Comparison of ENCODE assay signal across 12 mouse cellular contexts in genomic region chr2:165901127-165901384, GRCm38 (mm10). TPM values are rescaled to one million over a fixed set of nuclear protein-coding genes. Genes with fewer than 3 reads are reported as not detected.
DNase-seq lines count a peak whose midpoint lies in the region; ATAC-seq and TF ChIP-seq lines count a peak whose summit lies in the region.
"Had no signal": no experiment of that assay in that cellular context is flagged by ENCODE, and none has a peak within 500 bp of the region (broad histone marks: within the 10 kb centered on the region; RNA-seq: fewer than 3 reads in every experiment).

No protein-coding gene starts in this region.

- H3K36me3 ChIP-seq in kidney, adult 2 months (ENCODE audit: control insufficient read depth, insufficient read depth, low read length): no peaks in the 10 kb centered on the region
- H3K36me3 ChIP-seq in neural tube, embryonic 12.5 days: no peaks in the 10 kb centered on the region
- no peaks in the 10 kb centered on the region for H3K36me3 ChIP-seq in neural tube, embryonic 15.5 days
- no peaks in the 10 kb centered on the region for H3K36me3 ChIP-seq in limb, embryonic 12.5 days
- no peaks in the 10 kb centered on the region for H3K36me3 ChIP-seq in thymus, adult 2 months (ENCODE audit: control insufficient read depth, insufficient read depth, low read length)
- H3K36me3 ChIP-seq: forebrain, embryonic 15.5 days had no signal

- no peak for DNase-seq in kidney, adult 2 months
- no peak for DNase-seq in kidney, postnatal 14 days
- no peak for DNase-seq in embryo, embryonic 11 days
- DNase-seq in thymus, adult 2 months: no peak
- DNase-seq: adrenal gland, postnatal 36 days; cerebellum, postnatal 25 days; right cerebral cortex, postnatal 14 days had no signal

- peak overlapping the region; percentile 41 for H3K27ac ChIP-seq in kidney, adult 2 months (ENCODE audit: insufficient read depth, low read depth, low read length)
- 0 out of 2 replicates have a peak overlapping the region, but pooled peaks have one; percentile 42 for H3K27ac ChIP-seq in neural tube, embryonic 12.5 days
- no peak overlapping the region for H3K27ac ChIP-seq in neural tube, embryonic 15.5 days (replicated peaks)
- peak overlapping the region; percentile 94 for H3K27ac ChIP-seq in limb, embryonic 12.5 days
- H3K27ac ChIP-seq in thymus, adult 2 months (ENCODE audit: control insufficient read depth, insufficient read depth, low read length): no peak overlapping the region

- no peak for TF ChIP-seq POLR2A in kidney, adult 2 months (IDR thresholded peaks at IDR 0.05; ENCODE audit: low read depth, low read length)
- no peak for TF ChIP-seq POLR2A in thymus, adult 2 months (IDR thresholded peaks at IDR 0.05; ENCODE audit: control insufficient read depth, extremely low read depth, insufficient read depth, low read length, poor library complexity)

- TF ChIP-seq CTCF in kidney, adult 2 months (conservative IDR thresholded peaks at IDR 0.05; ENCODE audit: insufficient read depth, insufficient read length, low read depth, low read length): no peak
- no peak for TF ChIP-seq CTCF in thymus, adult 2 months (IDR thresholded peaks at IDR 0.05; ENCODE audit: borderline replicate concordance, control insufficient read depth, extremely low read depth, insufficient read depth, low read length, poor library complexity)

- H3K9me3 ChIP-seq in neural tube, embryonic 12.5 days: no peaks in the 10 kb centered on the region
- no peaks in the 10 kb centered on the region for H3K9me3 ChIP-seq in neural tube, embryonic 15.5 days (replicated peaks)
- H3K9me3 ChIP-seq in limb, embryonic 12.5 days: no peaks in the 10 kb centered on the region
- H3K9me3 ChIP-seq: forebrain, embryonic 15.5 days had no signal

- no peak overlapping the region for H3K9ac ChIP-seq in neural tube, embryonic 12.5 days
- no peak overlapping the region for H3K9ac ChIP-seq in neural tube, embryonic 15.5 days (replicated peaks)
- no peak overlapping the region for H3K9ac ChIP-seq in limb, embryonic 12.5 days (replicated peaks)
- H3K9ac ChIP-seq: forebrain, embryonic 15.5 days had no signal

- 39% methylated on average over 3 of the region's 3 CpGs for WGBS in kidney, adult 2 months
- 24% methylated on average over 3 of the region's 3 CpGs for WGBS in neural tube, embryonic 12.5 days
- WGBS in neural tube, embryonic 15.5 days: 40% methylated on average over 3 of the region's 3 CpGs
- 8% methylated on average over 3 of the region's 3 CpGs for WGBS in limb, embryonic 12.5 days
- 88% methylated on average over 3 of the region's 3 CpGs for WGBS in thymus, adult 2 months

- ATAC-seq in neural tube, embryonic 12.5 days (ENCODE audit: low FRiP score, low read depth): no peak
- ATAC-seq in neural tube, embryonic 15.5 days (ENCODE audit: low FRiP score): no peak
- ATAC-seq in limb, embryonic 12.5 days (ENCODE audit: insufficient number of reproducible peaks, insufficient read depth, low FRiP score, low TSS enrichment, low read depth): no peak

- no peaks in the 10 kb centered on the region for H3K27me3 ChIP-seq in kidney, adult 2 months (replicated peaks; ENCODE audit: control insufficient read depth, insufficient read depth, low read length)
- no peaks in the 10 kb centered on the region for H3K27me3 ChIP-seq in neural tube, embryonic 12.5 days (replicated peaks)
- H3K27me3 ChIP-seq in neural tube, embryonic 15.5 days (replicated peaks): no peaks in the 10 kb centered on the region
- no peaks in the 10 kb centered on the region for H3K27me3 ChIP-seq in limb, embryonic 12.5 days
- H3K27me3 ChIP-seq in thymus, adult 2 months (ENCODE audit: control insufficient read depth, insufficient read depth, low read length): no peaks in the 10 kb centered on the region
- H3K27me3 ChIP-seq: forebrain, embryonic 15.5 days had no signal

- no peak overlapping the region for H3K4me3 ChIP-seq in kidney, adult 2 months (ENCODE audit: insufficient read depth, low read depth, low read length)
- no peak overlapping the region for H3K4me3 ChIP-seq in neural tube, embryonic 12.5 days
- no peak overlapping the region for H3K4me3 ChIP-seq in neural tube, embryonic 15.5 days (replicated peaks)
- no peak overlapping the region for H3K4me3 ChIP-seq in limb, embryonic 12.5 days (replicated peaks)
- H3K4me3 ChIP-seq in thymus, adult 2 months (ENCODE audit: control insufficient read depth, insufficient read depth, low read length): no peak overlapping the region
- H3K4me3 ChIP-seq: forebrain, embryonic 15.5 days; myocyte had no signal

- peaks cover 6% of the 10 kb centered on the region; the same call in 1 of the 2 replicates for H3K4me1 ChIP-seq in kidney, adult 2 months (ENCODE audit: control insufficient read depth, insufficient read depth, low read length)
- H3K4me1 ChIP-seq in neural tube, embryonic 12.5 days: peaks cover 30% of the 10 kb centered on the region
- peaks cover 15% of the 10 kb centered on the region for H3K4me1 ChIP-seq in neural tube, embryonic 15.5 days
- peaks cover 32% of the 10 kb centered on the region for H3K4me1 ChIP-seq in limb, embryonic 12.5 days (replicated peaks)
- H3K4me1 ChIP-seq in thymus, adult 2 months (replicated peaks; ENCODE audit: control insufficient read depth, insufficient read depth, low read length): no peaks in the 10 kb centered on the region

- H3K4me2 ChIP-seq in neural tube, embryonic 12.5 days (replicated peaks): 0 out of 2 replicates have a peak overlapping the region, but pooled peaks have one; percentile 32
- H3K4me2 ChIP-seq in neural tube, embryonic 15.5 days: no peak overlapping the region
- H3K4me2 ChIP-seq in limb, embryonic 12.5 days: peak overlapping the region; percentile 44
- H3K4me2 ChIP-seq: forebrain, embryonic 15.5 days had no signal

RNA-seq across cellular contexts. Expression of gene Zmynd8, which starts 2.2 kb away (rescaled TPM):
- 27.7 and 29.0 TPM in 2 replicates for polyA plus RNA-seq in kidney, adult 2 months (2012; rRNA removed)
- 68.7 and 81.4 TPM in 2 replicates for polyA plus RNA-seq in neural tube, embryonic 12.5 days (2016; fragmentation: Nextera tagmentation; extraction: Ambion mirVana)
- polyA plus RNA-seq in neural tube, embryonic 15.5 days (2015; fragmentation: Nextera tagmentation; extraction: Ambion mirVana): 79.3 and 79.5 TPM in 2 replicates
- polyA plus RNA-seq in limb, embryonic 12.5 days (2016; fragmentation: Nextera tagmentation; extraction: Ambion mirVana): 55.3 and 57.0 TPM in 2 replicates
- 30.3 and 30.9 TPM in 2 replicates for polyA plus RNA-seq in thymus, adult 2 months (2012; rRNA removed)

Comparison
In these comparisons a context has a peak if more than half of its experiments do, and no peak if none do; other contexts are left out.
1. H3K27ac ChIP-seq: peak in kidney, adult 2 months (single experiment), neural tube, embryonic 12.5 days (single experiment) and limb, embryonic 12.5 days (single experiment); none in neural tube, embryonic 15.5 days (single experiment) and thymus, adult 2 months (single experiment).